In the genomic region with DNA sequence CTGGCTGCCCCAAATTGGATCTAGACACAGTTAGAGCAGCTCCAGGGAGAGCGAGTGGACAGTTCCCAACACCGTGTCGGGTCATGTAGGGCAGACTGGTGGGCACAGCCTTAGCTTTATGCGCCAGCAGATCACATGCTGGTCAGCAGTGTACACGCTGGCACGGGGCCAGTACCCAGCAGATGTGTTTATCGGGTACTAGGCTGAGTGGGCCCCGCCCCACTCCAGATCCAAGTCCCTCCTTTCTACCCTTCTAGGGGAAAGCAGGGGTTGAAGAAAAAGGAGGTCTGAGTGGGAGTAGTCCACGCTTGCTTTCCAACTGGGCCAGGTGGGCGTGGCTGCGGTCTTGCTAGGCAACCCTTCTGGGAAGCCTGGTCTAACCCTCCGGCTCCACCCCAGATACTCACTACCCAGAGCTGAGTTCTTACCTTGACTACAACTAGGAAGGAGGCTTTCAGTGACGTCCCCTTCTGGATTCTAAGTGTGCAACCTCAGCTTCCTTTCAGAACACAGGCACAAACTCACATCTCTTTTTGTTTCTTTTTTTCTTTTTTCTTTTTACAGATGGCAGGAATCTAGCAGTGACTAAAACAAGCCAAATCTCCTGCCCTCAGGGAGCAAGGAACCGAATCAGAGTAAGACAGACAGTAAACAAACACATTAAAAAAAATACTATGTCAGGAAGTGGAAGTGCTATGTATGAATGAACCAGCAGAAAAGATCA, we compare ENCODE assay signal across 8 mouse cellular contexts. TPM values are rescaled to one million over a fixed set of nuclear protein-coding genes. Genes with fewer than 3 reads are reported as not detected.
A peak's percentile ranks its signal among the peaks of the same experiment; 100 is the strongest.
DNase-seq lines count a peak whose midpoint lies in the region; ATAC-seq and TF ChIP-seq lines count a peak whose summit lies in the region.

No protein-coding gene starts in this region.

- H3K9me3 ChIP-seq in embryonic facial prominence, embryonic 14.5 days (ENCODE audit: control insufficient read depth, low read length): no peaks in the 10 kb centered on the region
- no peaks in the 10 kb centered on the region for H3K9me3 ChIP-seq in liver, embryonic 12.5 days (replicated peaks)

- H3K79me2 ChIP-seq in myocyte (ENCODE audit: control insufficient read depth, insufficient read depth): peaks cover 4% of the 10 kb centered on the region

- no peak overlapping the region for H3K4me3 ChIP-seq in embryonic facial prominence, embryonic 14.5 days (ENCODE audit: low read depth, low read length)
- H3K4me3 ChIP-seq in liver, embryonic 12.5 days: no peak overlapping the region
- H3K4me3 ChIP-seq in myocyte: peak overlapping the region; percentile 27

- WGBS in embryonic facial prominence, embryonic 14.5 days: 7% methylated on average over 14 of the region's 14 CpGs
- 17% methylated on average over 14 of the region's 14 CpGs for WGBS in liver, embryonic 12.5 days (ENCODE audit: insufficient replicate concordance)

- peaks cover 51% of the 10 kb centered on the region for H3K4me1 ChIP-seq in embryonic facial prominence, embryonic 14.5 days (ENCODE audit: control insufficient read depth, insufficient read depth, low read length)
- H3K4me1 ChIP-seq in liver, embryonic 12.5 days: peaks cover 52% of the 10 kb centered on the region

- peak overlapping the region; percentile 4 for H3ac ChIP-seq in myocyte (ENCODE audit: control insufficient read depth, insufficient read length)

- ATAC-seq in embryonic facial prominence, embryonic 14.5 days (ENCODE audit: low read depth): peak; percentile 55
- ATAC-seq in liver, embryonic 12.5 days: peak; percentile 77

- no peaks in the 10 kb centered on the region for H3K36me3 ChIP-seq in embryonic facial prominence, embryonic 14.5 days (ENCODE audit: control insufficient read depth, insufficient read depth, low read length)
- H3K36me3 ChIP-seq in liver, embryonic 12.5 days: no peaks in the 10 kb centered on the region
- H3K36me3 ChIP-seq in myocyte (ENCODE audit: control insufficient read depth, insufficient read depth): no peaks in the 10 kb centered on the region

- H3K27me3 ChIP-seq in embryonic facial prominence, embryonic 14.5 days (replicated peaks; ENCODE audit: control insufficient read depth, insufficient read depth, low read length): no peaks in the 10 kb centered on the region
- H3K27me3 ChIP-seq in liver, embryonic 12.5 days (replicated peaks): no peaks in the 10 kb centered on the region
- H3K27me3 ChIP-seq in myocyte (ENCODE audit: control insufficient read depth, insufficient read depth, insufficient read length): no peaks in the 10 kb centered on the region

- DNase-seq in 3T3-L1 (ENCODE audit: low read depth, low spot score): peak; percentile 98
- peak; percentile 89 for DNase-seq in adrenal gland, postnatal 10 days
- DNase-seq in embryonic facial prominence, embryonic 14.5 days (ENCODE audit: low spot score): peak; percentile 95
- DNase-seq in heart, adult 9 months (ENCODE audit: low spot score in 2 of 2): peak; percentile 92
- peak; percentile 94 to 97 for DNase-seq in kidney, adult 8-10 months
- peak; percentile 95 to 96 for DNase-seq in spleen, postnatal 4 days (ENCODE audit: low spot score in 2 of 2)

- TF ChIP-seq POLR2A in myocyte (IDR thresholded peaks at IDR 0.05; ENCODE audit: insufficient read length, low read depth): peak; percentile 84

- H3K4me2 ChIP-seq in embryonic facial prominence, embryonic 14.5 days (ENCODE audit: low read depth, low read length): peak overlapping the region; percentile 52
- peak overlapping the region; percentile 72 for H3K4me2 ChIP-seq in liver, embryonic 12.5 days
- peak overlapping the region; percentile 82 for H3K4me2 ChIP-seq in myocyte (ENCODE audit: low read depth)

- H3K9ac ChIP-seq in embryonic facial prominence, embryonic 14.5 days (ENCODE audit: low read depth, low read length): no peak overlapping the region; the same call in 1 of the 2 replicates
- no peak overlapping the region for H3K9ac ChIP-seq in liver, embryonic 12.5 days

- H3K27ac ChIP-seq in embryonic facial prominence, embryonic 14.5 days (replicated peaks; ENCODE audit: low read depth, low read length): peak overlapping the region; percentile 98
- peak overlapping the region; percentile 74 for H3K27ac ChIP-seq in liver, embryonic 12.5 days

TF ChIP-seq in myocyte, 11 proteins besides CTCF, POLR2A, EP300 and RAD21:
- TF ChIP-seq SRF (IDR thresholded peaks at IDR 0.05; ENCODE audit: control insufficient read depth, insufficient read length, low read depth) (peak; percentile 78), USF1 (IDR thresholded peaks at IDR 0.05; ENCODE audit: low read depth) (peak; percentile 75), REST (IDR thresholded peaks at IDR 0.05; ENCODE audit: insufficient read depth, insufficient read length) (peak; percentile 65), TCF3 (IDR thresholded peaks at IDR 0.05; ENCODE audit: insufficient read length, low read depth) (peak; percentile 3), POLR2AphosphoS2 (IDR thresholded peaks at IDR 0.05; ENCODE audit: insufficient read length, low read depth) (peak; percentile 82), MYOD1 (IDR thresholded peaks at IDR 0.05; ENCODE audit: control insufficient read depth in 1 of 3, insufficient read length in 2 of 3, low read depth in 2 of 3) (peak in 1 of 3 experiments; percentile 60), CEBPB (IDR thresholded peaks at IDR 0.05; ENCODE audit: insufficient read depth, poor library complexity, severe bottlenecking) (no peak), MAX (IDR thresholded peaks at IDR 0.05; ENCODE audit: low read depth) (no peak), MYOG (IDR thresholded peaks at IDR 0.05; ENCODE audit: control insufficient read depth in 1 of 3, insufficient read depth in 1 of 3, insufficient read length in 2 of 3, low read depth in 2 of 3) (peak in 2 of 3 experiments; percentile 19 to 65), TCF12 (IDR thresholded peaks at IDR 0.05; ENCODE audit: insufficient read depth, poor library complexity, severe bottlenecking) (no peak), E2F4 (IDR thresholded peaks at IDR 0.05; ENCODE audit: insufficient read depth) (no peak)
TF ChIP-seq in myocyte: peak in this region for 7.

RNA-seq across cellular contexts. Expression of a gene that starts 59.6 kb away (rescaled TPM):
- 10 to 100 TPM; 39.7 to 53.2 TPM for total RNA-seq in adrenal gland, postnatal 10 days (2021)
- polyA plus RNA-seq in embryonic facial prominence, embryonic 14.5 days (2014; fragmentation: Nextera tagmentation; extraction: Ambion mirVana): 33.5 and 33.8 TPM in 2 replicates
- polyA plus RNA-seq in liver, embryonic 12.5 days (2016; fragmentation: Nextera tagmentation; extraction: Ambion mirVana): 6.7 and 7.7 TPM in 2 replicates
- polyA plus RNA-seq in myocyte (2012; fragmentation: generic; extraction: Trizol): 59.1 TPM
